Mouse (Mus musculus) neural tube, embryonic 11.5 days (tissue): ENCODE results near the gene Spata20. TPM values are rescaled to one million over a fixed set of nuclear protein-coding genes. Genes with fewer than 3 reads are reported as not detected.

ENCODE experiments used
- ATAC-seq: fragments of 200-750 bp; cut with Nextera tagmentation; 2 replicates; pipeline ENCODE4 v1.8.0; 2017; ENCODE audit warnings: moderate number of reproducible peaks, mild to moderate bottlenecking, moderate TSS enrichment, moderate library complexity; ENCODE audit not compliant: insufficient read depth, low FRiP score, low TSS enrichment
- DNase-seq: peaks from one replicate; pipeline ENCODE4 v3.0.0-alpha.2; 2015; ENCODE audit warnings: low spot score
- H3K27ac ChIP-seq: fragments of 300-500 bp; sonication (generic); 2 replicates; pipeline ENCODE4 v1.5.1; 2014; ENCODE audit warnings: low read depth, mild to moderate bottlenecking, low read length
- H3K27me3 ChIP-seq: fragments of 300-500 bp; sonication (generic); 2 replicates; pipeline ENCODE4 v1.6.1; 2014; ENCODE audit warnings: mild to moderate bottlenecking, low read length, mixed read lengths; ENCODE audit not compliant: control insufficient read depth, insufficient read depth
- H3K36me3 ChIP-seq: fragments of 300-500 bp; sonication (generic); 2 replicates; pipeline ENCODE4 v1.6.1; 2014; ENCODE audit warnings: mild to moderate bottlenecking, low read length, moderate library complexity, mixed read lengths; ENCODE audit not compliant: control insufficient read depth, insufficient read depth
- H3K4me1 ChIP-seq: fragments of 300-500 bp; sonication (generic); 2 replicates; pipeline ENCODE4 v1.6.1; 2014; ENCODE audit warnings: low read length, mixed read lengths; ENCODE audit not compliant: control insufficient read depth, insufficient read depth
- H3K4me2 ChIP-seq: fragments of 300-500 bp; sonication (generic); 2 replicates; pipeline ENCODE4 v1.6.1; 2014; ENCODE audit warnings: low read depth, mild to moderate bottlenecking, moderate library complexity
- H3K4me3 ChIP-seq: fragments of 300-500 bp; sonication (generic); 2 replicates; pipeline ENCODE4 v1.5.1; 2014; ENCODE audit warnings: low read depth, low read length
- H3K9ac ChIP-seq: fragments of 300-500 bp; sonication (generic); 2 replicates; pipeline ENCODE4 v1.6.1; 2014; ENCODE audit warnings: mild to moderate bottlenecking, low read length
- H3K9me3 ChIP-seq: fragments of 300-500 bp; sonication (generic); 2 replicates; pipeline ENCODE4 v1.6.1; 2016; ENCODE audit warnings: low read length; ENCODE audit not compliant: control insufficient read depth
- whole genome bisulfite sequencing: fragments of 180-500 bp; shearing (Covaris S2); extraction: QIAGEN DNeasy Blood & Tissue Kit; methylation state at CpG from one replicate; pipeline ENCODE4 v1.1.7; 2014; 5-methylcytosine and 5-hydroxymethylcytosine counted together
- polyA plus RNA-seq: library from polyadenylated mRNA; unstranded; fragments of >200 nt; fragmentation: Nextera tagmentation; extraction: Ambion mirVana; gene quantifications from 2 replicates; pipeline ENCODE4 v1.2.1, GENCODE M21; 2014

The Spata20 gene
- polyA plus RNA-seq, 1 experiment from 2014 or later, result not detected

DNA sequence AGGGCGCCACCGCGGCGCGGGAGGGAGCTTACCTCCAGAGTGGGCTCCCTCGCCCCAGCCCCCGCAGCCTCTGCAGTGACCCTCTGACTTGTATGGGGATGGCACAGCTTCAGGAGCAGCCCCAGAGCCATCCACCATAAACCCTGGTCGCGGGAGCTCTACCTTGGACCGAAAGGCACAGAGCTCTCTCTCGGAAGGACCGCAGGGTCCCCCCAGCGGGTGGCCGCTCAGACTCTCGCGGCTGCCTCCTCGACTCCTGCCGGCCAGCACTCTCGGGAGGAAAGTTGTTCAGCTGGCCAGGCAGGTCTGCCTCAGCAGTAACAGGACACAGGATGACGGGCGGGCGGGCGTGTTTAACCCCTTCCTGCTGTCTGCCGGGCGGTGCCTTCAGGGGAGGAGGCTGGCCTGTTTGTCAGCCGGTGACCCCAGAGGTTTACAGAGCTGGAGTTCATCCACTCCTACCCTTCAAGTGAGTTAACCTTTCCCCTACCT is 13.7 kb upstream of the Spata20 start, which contains the start of gene Epn3:
Gene Epn3, minus strand, starts transcription at position 314 of the 492 bp plus-strand sequence.
- Histone ChIP-seq H3K4me2 (peak within 1 kb of the TSS; percentile 46), H3K4me3 (peak within 1 kb of the TSS; percentile 21), H3K9ac (peak within 1 kb of the TSS; percentile 16; the same call in 1 of the 2 replicates), H3K27ac (no peak within 1 kb of the TSS), H3K27me3 (peaks cover 8% of the 10 kb centered on the region), H3K4me1 (peaks cover 8% of the 10 kb centered on the region), H3K36me3 (no peaks in the 10 kb centered on the region), H3K9me3 (no peaks in the 10 kb centered on the region)
- ATAC-seq (no peak), DNase-seq (peak; percentile 53)
- WGBS, result 2% methylated on average over 26 of the region's 26 CpGs

DNA sequence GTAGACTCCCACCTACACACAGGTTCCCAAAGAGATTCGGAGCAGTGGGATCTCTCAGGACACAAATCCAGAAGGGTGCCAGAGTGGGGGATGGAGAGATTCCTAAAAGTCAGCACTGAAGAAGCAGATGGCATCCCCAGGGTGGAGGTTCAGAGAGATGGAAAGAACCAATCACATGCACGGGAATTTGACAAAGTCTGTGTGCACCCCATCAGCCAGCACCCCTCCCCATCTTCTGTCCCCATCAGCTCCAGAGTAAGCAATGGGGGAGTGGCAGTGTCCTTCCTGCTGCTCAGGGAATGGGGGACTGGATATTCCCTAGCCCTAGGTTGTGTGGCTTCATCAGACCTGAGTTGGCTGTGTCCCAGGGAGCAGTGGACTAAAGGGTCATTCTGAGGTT is 13.1 kb upstream of the Spata20 start:
- WGBS, result 11% methylated on average over 2 of the region's 2 CpGs
- ATAC-seq, result no peak
- Histone ChIP-seq H3K27ac (no peak overlapping the region), H3K4me2 (peak overlapping the region; percentile 46), H3K9ac (no peak overlapping the region), H3K27me3 (peaks cover 8% of the 10 kb centered on the region), H3K9me3 (no peaks in the 10 kb centered on the region), H3K4me3 (peak overlapping the region; percentile 21), H3K4me1 (peaks cover 8% of the 10 kb centered on the region), H3K36me3 (no peaks in the 10 kb centered on the region)
- no peak for DNase-seq

- no peak for ATAC-seq
- H3K9ac ChIP-seq, result no peak overlapping the region
- no peak overlapping the region for H3K27ac ChIP-seq
- H3K27me3 ChIP-seq, result peaks cover 8% of the 10 kb centered on the region
- WGBS, result 22% methylated on average over 19 of the region's 19 CpGs
- no peak overlapping the region for H3K4me3 ChIP-seq
- H3K4me1 ChIP-seq, result peaks cover 8% of the 10 kb centered on the region
- no peaks in the 10 kb centered on the region for H3K36me3 ChIP-seq
- no peaks in the 10 kb centered on the region for H3K9me3 ChIP-seq
- no peak for DNase-seq
- no peak overlapping the region for H3K4me2 ChIP-seq
These were observed 12.4 kb upstream of the Spata20 start for GRCm38 (mm10) chr11:94498093-94498996.

DNA sequence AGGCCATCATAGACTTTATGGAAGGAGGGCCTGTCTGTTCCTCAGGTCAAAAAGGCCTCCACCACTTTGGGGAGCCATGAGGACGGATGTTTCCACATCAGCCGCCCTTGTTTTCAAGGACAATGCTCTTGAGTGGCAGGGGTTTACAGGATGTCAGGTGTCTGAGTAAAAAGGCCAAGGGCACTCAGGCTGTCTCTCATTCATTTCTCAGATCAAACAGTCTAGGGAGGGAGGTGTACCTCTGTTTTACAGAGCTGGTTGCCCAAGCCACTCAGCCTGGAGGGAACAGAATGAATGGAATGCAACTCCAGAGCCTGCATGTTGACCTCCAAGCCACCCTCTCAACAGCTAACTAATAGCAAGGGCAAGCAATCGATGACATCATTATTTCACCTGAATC is 9.4 kb upstream of the Spata20 start:
- H3K27me3 ChIP-seq, result peaks cover 26% of the 10 kb centered on the region
- peaks cover 10% of the 10 kb centered on the region for H3K4me1 ChIP-seq

DNA sequence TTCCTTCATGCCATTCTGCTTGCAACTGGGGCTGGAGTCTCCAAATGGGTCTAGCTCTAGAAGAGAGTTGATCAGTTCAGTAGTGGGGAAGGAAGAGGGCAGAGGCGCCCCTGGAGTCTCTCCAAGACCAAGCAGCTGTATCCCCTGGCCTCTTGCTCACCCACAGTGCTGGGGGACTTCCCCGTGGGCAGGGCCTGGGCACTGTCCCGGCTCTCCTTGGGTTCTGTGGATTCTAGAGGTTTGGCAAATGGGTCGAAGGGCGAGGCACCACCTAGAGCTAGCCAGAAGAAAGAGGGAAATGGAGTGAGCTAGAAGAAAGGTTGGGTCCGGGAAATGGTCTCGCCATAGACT is 5.7 kb upstream of the Spata20 start:
- DNase-seq (no peak), ATAC-seq (no peak)
- Histone ChIP-seq H3K4me1 (peaks cover 2% of the 10 kb centered on the region; the same call in 1 of the 2 replicates), H3K4me2 (peak overlapping the region; percentile 77), H3K27ac (no peak overlapping the region), H3K27me3 (peaks cover 18% of the 10 kb centered on the region), H3K36me3 (no peaks in the 10 kb centered on the region), H3K9me3 (no peaks in the 10 kb centered on the region), H3K4me3 (no peak overlapping the region), H3K9ac (no peak overlapping the region)
- 67% methylated on average over 7 of the region's 7 CpGs for WGBS

More for the DNA sequence above, 9.4 kb upstream of the Spata20 start:
- Histone ChIP-seq H3K36me3 (no peaks in the 10 kb centered on the region), H3K9me3 (no peaks in the 10 kb centered on the region), H3K4me3 (no peak overlapping the region), H3K27ac (no peak overlapping the region), H3K9ac (no peak overlapping the region), H3K4me2 (no peak overlapping the region)
- no peak for DNase-seq
- no peak for ATAC-seq
- 86% methylated on average over 3 of the region's 3 CpGs for WGBS

DNA sequence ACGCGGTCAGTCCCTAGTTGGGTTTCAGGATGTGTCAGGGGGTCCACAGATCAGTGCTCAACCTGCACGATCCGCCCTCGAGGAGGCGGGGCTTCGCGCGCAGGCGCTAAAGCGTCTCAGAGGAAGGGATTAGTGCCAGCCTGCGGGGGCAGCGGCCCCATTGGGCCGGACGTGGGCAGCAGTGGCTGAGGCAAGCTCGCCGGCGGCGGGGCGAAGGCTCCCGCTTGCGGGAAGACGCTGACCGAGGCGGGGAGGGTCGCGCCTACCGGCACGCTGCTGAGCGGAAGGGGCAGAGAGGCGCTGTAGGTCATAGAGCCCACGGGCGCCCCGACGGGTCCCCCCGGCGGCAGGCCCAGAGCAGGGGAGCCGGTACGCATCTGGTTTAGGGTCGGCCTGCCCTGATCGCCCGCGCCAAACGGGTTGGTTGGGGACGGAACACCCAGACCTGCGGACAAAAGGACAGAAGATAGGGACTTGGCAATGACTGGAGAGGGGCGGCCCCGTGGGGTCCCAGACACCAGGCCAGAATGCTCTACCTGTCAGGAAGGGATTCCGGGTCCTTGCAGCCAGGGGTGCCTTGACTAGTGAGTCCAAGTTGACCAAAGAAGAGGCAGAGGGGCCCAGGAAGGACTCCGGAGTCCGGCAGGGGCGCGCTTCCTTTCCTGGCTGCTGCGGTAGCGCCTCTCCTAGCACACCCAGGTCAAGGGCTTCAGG is 5.2 kb upstream of the Spata20 start:
- Histone ChIP-seq H3K4me3 (peak overlapping the region; percentile 43), H3K4me1 (peaks cover 2% of the 10 kb centered on the region; the same call in 1 of the 2 replicates), H3K4me2 (peak overlapping the region; percentile 77), H3K9me3 (no peaks in the 10 kb centered on the region), H3K27ac (no peak overlapping the region), H3K27me3 (peaks cover 18% of the 10 kb centered on the region), H3K36me3 (no peaks in the 10 kb centered on the region), H3K9ac (peak overlapping the region; percentile 70)
- peak; percentile 58; the same call in 1 of the 2 replicates for ATAC-seq
- DNase-seq, result peak; percentile 76
- 5% methylated on average over 55 of the region's 55 CpGs for WGBS

GRCm38 (mm10) chr11:94489745-94490144 is 3.8 kb upstream of the Spata20 start:
- H3K36me3 ChIP-seq, result no peaks in the 10 kb centered on the region
- H3K9me3 ChIP-seq, result no peaks in the 10 kb centered on the region
- H3K4me2 ChIP-seq, result no peak overlapping the region
- ATAC-seq (no peak), DNase-seq (no peak)
- H3K4me3 ChIP-seq, result no peak overlapping the region
- no peak overlapping the region for H3K27ac ChIP-seq
- H3K27me3 ChIP-seq, result peaks cover 18% of the 10 kb centered on the region
- 37% methylated on average over 4 of the region's 4 CpGs for WGBS
- H3K9ac ChIP-seq, result no peak overlapping the region
- H3K4me1 ChIP-seq, result peaks cover 2% of the 10 kb centered on the region; the same call in 1 of the 2 replicates

GRCm38 (mm10) chr11:94488767-94489533 is 3.0 kb upstream of the Spata20 start:
- 87% methylated on average over 11 of the region's 11 CpGs for WGBS
- Histone ChIP-seq H3K4me1 (peaks cover 2% of the 10 kb centered on the region; the same call in 1 of the 2 replicates), H3K36me3 (no peaks in the 10 kb centered on the region), H3K4me2 (no peak overlapping the region), H3K9me3 (no peaks in the 10 kb centered on the region), H3K27me3 (peaks cover 18% of the 10 kb centered on the region), H3K27ac (no peak overlapping the region), H3K9ac (no peak overlapping the region), H3K4me3 (no peak overlapping the region)
- DNase-seq (no peak), ATAC-seq (no peak)
